Mouse (Mus musculus) right cerebral cortex, postnatal 36 days (tissue): ENCODE results near the gene Nfatc3.

Experiments used
- DNase-seq, 2 experiments: peaks; one replicate each; pipeline ENCODE4 v3.0.0; 2022; ENCODE audit warnings: low spot score in 2 of 2, mixed read lengths in 1 of 2

The Nfatc3 gene

DNA sequence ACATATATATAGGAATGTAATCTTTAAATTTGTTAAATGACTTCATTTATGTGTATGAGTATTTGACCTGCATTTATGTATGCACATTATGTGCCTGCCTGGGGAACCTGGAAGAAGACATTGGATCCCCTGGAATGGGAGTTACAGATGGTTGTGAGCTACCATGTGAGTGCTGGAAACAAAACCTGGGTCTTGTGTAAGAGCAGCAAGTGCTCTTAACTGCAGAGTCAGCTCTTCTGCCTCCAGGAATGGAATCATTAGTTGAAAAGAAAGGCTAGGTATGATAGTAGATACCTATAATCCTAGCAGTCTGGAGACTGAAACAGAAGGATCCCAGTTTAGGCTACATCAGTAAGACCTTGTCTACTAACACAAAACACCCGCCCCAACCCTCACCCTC lies 67.4 kb downstream of the Nfatc3 start:
- no peak for DNase-seq

DNA sequence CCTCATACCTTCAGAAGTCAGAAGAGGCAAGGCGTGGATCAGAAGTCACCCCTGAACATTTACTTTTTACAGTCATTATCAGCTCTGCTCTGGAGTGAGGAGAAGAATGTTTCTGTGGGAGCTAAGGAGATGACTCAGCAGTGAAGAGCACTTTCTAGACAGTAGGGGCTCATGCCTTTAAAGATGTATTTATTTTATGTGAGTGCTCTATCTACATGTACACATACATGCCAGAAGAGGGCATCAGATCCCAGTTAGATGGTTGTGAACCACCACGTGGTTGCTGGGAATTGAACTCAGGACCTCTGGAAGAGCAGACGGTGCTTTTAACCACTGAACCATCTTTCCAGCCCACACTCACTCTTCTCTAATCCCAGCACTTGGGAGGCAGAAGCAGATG lies 68.4 kb downstream of the Nfatc3 start:
- DNase-seq = no peak

DNA sequence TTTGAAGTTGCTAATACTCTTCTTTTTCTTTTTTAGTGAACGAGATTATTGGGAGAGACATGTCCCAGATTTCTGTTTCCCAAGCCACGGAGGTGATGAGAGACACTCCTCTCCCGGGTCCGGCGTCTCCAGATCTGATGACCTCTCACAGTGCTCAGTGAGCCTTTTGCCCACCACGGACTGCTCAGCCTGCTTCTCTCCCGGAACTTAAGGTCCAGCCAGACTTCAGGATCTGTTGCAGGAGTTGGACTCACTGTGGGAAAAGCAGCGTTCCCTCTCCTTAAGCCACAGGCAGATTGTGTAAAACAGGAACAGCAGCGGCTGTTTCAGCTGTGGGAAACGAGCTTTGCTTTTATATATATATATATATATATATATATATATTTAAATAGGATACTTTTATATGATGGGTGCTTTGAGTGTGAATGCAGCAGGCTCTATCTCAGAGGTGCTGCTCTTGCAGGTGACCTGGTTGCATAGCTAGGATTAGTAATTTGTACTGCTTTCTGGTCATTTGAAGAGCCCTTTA lies 69.3 kb downstream of the Nfatc3 start:
- no peak for DNase-seq

DNA sequence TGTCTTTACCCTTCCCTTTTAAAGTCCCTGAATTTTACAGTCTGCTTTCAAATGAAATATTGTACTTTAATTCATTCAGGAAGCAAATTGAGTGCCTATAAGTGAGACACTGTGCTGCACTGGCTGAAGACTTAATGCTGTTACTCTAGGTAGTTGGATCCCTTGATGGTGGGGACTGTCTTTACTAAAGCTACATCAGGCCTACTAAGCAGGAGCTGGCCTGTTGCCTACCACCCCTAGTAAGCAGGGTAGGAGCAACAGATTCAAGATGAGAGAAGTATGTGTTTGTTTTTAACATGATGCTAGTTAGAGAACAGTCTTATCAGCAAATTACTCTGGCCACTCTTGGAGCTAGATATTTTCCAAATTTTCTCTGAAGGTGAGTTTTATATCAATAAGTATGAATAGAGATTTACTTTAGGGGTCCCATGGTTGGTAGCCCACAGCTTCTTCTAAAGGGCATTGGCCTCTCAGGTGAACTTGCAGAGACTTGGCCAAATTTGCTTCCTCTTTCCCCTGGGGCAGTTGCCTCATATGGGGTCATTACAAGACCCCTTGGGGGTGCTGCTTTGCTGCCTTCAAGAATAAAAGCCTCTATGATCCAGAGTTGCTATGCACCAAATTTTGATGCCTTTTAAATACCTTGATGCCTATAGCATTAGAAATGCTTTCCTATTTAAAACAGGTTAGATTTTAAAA lies 70.7 kb downstream of the Nfatc3 start:
- no peak for DNase-seq

DNA sequence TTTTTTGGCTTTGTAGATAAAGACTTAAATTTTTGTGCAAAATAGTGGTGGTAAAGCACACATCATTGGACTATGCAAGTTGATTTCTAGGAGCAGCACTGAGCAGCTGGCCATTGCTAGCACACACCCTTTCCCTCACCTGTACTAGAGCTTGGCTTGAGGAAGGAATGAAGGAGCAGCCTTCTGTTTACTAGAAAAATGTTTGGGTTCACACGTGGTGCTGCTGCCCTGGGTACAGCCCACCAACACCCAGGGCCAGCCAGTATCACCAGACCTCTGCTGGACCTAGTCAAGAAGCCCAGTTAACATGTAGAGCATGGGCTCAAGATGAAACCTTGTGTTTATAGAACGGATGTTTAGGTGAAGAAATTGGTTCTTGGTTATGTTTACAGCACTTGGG lies 71.4 kb downstream of the Nfatc3 start:
- no peak for DNase-seq

DNA sequence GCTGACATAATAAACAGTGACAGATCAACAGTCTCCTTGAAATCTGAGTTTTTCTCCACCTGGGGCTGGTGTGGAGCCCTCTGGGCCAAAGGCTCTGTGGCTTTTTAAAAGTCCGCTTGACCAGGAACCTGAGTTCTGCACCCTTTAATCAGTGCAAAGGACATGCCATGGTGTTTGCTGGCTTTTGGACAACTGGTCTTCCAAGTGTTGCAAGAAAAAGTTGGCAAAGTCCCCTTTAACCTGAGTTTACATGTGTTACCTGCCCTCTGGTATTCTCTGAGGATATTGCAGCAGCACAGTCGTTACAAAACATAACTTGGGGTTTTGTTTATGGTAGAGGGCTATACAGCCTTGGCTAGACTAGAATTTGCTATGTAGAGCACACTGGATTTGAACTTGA lies 71.9 kb downstream of the Nfatc3 start:
- no peak for DNase-seq

DNA sequence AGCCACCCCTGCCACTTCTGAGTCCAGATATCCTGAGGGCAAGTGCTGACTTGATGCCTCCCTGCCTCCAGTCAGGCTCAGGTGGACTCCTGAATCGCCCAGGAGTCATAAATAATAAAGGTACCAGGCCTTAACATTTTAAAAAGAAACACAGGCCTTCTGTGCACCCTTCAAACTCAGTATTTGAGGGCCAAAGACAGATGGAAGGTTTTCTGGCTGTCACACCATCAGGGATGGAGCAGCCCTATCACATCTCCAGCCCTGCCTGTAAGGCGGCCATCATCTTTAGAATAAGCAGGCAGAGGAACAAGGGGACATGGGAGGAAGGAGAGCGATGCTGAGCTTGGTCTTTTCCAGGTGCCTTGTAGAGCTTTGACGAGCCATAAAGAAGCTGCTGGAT lies 72.4 kb downstream of the Nfatc3 start:
- no peak for DNase-seq

DNA sequence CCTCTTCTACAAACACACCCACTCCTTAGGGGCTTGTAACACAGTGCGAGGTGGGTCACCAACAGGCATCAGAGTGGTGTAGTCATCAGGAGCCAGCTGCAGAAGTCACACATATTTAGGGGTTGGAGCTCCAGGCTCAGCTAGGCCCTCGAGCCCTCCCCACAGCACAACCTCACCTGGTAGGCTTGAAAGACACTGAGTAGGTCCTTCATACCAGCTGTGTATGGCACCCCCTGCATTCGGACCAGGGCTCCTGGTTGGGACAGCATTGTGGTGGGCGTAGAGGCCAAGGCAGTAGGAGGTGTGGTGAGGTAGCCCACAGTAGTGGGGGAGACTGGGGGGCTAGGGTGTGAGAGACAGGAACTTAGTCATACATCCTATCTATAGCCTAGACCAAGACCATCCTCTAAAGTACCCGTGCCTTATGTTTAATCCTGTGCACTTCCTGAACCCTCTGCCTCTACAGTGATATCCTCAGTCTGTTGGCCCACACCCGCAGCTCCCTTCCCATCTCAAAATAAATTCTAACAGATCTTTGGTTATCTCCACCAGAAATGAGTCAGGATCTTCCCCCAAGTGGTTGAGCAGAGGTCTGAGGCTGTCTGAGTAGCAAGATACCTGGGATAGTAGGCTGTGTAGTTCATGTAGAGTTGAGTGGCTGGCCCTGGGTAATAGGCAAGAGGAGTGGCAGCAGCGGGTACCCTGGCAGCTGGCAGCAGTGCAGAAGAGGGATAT lies 73.0 kb downstream of the Nfatc3 start:
- no peak for DNase-seq

DNA sequence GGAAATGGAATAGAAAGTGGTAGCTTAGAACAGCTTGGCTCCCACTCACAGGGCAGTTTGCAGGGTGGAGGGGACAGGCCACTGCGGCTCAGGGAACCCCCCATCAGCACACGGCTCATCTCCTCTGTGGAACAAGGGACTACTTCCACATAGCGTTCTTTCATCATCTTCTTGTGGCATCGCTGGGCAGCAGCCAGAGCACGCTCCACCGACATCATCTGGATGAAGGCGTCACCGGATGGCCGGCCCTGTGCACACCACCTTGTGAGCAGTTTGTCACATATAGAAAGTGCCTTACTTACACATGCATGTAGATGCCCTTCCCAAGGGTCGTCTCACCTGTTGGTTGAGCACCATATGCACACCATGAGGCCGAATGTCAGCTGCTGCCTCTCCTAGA lies 73.7 kb downstream of the Nfatc3 start:
- no peak for DNase-seq

DNA sequence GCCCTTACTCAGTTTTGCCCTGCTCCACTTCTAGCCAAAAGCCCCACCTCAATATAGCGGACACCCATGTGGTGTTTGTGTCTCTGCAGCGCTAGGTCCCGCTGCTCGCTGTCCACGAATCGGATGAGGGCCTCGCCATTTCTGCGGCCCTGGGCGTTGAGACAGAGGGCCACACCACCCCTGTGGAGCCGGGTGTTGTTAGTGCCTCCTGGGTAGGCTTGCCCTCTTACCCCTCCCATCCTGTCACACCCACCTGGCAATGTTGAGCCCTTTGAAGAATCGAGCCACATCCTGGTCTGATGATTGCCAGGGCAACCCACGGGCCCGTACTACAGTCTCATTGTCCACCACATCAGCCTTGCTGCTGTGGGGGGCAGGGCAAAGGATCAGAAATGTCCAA lies 74.9 kb downstream of the Nfatc3 start:
- DNase-seq = no peak

DNA sequence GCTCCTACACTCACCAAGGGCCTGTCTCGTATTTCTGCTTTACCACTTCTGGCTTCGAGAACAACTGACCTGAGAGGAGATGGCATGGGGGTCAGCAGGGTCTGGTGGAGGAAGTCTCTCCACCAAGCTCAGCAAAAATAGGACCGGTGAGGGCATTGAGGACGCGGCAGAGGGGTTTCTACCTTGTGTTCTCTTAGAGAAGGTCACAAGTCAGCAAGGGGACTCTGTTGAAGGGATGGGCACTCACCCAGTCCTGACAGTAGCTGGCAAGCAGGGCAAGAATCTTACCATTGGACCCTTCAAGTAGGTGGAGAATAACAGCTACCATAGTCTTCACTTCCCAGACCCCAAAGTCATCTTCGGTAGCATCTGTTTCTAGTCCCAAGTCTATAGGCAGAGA lies 75.3 kb downstream of the Nfatc3 start:
- no peak for DNase-seq

DNA sequence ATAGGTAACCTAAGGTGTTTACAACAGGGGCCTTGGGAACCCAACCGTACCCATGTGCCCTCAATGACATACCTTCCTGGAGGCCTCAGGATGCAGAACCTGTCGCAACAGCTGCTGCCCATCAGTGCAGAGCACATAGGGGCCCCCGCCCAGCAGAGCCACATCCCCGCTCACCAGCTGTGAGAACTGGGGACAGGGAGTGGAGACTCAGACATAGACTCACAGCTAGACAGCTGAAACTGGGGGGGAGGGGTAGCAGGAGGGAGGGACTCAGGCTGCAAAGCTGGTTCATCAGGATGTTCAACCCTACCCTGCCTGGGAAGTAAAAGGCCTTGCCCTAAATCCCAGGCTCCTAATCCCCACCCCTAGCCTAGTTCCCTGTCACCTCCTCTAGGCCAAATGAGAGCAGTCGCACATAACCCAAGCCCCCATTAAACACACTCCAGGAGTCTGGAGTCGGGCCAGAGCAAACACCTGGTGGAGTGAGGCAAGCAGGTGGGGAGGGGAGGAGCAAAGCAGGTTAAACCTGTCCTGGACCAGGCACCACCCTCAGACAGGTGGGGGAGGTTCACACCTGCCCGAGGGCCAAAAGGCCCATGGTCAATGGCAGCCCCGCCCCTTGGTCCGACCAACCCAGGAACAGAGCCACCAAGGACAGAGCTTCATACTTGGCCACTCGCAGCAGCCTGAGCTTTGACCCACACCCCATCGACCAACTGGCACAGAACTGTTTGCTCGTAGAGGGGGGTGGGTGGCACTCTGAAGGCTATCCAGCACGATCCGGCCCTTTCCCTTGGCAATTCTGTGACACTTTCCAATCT lies 76.3 kb downstream of the Nfatc3 start:
- DNase-seq = no peak

DNA sequence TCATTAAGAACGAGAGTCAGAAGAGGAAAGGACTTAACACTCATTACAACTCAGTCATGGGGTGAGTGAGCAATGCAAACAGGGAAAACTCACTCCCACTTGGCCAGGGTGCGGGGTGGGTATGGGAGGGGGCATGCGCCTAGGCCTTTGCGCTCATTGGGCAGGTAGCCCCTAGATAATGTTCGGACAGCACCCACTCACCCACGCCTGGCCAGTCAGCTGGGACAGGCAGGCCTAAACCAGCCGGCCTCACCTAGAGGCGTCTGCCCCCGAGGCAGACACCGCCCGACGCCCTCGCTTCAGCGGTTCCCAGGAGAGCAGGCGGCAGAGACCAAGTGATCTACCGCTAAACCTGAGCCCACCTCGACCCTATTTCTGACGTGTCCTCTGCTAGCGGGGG lies 77.0 kb downstream of the Nfatc3 start:
- no peak for DNase-seq

DNA sequence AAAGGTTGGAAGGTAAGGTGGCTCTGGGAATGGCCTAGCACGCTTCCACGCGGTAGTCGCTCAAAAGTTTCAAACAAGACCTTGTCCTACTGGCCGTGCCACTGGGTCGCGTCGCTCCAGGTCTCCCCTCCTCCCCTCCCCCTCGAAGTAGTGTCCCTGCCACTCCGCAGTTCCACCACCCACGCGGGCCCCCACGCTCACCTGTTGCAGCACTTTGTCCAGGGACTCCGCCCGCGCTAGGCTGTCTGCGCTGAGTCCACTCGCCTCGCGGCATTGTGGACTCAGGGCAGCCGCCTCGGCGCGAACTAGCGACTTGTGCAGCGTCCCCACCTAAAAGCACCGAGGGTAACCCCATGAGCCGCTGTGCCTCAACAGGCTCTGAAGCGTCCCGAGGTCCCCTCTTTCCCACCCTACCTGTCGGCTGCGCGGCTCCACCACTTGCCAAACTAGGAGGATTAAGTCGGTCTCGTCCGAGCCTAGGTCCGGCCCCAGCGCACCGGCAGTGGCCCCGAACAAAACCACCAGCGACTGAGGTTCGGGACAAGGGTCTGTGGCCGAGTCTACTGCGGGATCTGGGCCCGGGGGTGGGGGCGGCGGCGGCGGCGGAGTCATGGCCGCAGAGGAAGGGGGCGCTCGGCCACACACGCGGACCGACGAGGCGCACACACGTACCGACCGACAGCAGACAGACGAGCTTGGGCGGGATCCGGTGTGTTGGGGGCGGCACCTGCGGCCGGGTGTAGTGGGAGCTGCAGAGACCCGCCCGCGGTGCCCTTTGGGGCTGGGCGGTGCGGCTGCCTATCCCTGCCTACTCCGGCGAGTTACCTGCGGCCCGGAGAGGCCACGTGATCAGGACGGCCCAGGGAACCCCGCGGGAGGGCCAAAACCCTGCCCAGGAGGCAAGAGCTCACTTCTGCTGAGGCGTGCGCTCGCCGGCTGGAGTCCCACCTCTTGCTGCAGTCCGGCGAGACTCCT lies 77.8 kb downstream of the Nfatc3 start, which contains the start of gene Esrp2:
Gene Esrp2, minus strand, starts transcription at position 819 of the 975 bp plus-strand sequence.
- no peak for DNase-seq

DNA sequence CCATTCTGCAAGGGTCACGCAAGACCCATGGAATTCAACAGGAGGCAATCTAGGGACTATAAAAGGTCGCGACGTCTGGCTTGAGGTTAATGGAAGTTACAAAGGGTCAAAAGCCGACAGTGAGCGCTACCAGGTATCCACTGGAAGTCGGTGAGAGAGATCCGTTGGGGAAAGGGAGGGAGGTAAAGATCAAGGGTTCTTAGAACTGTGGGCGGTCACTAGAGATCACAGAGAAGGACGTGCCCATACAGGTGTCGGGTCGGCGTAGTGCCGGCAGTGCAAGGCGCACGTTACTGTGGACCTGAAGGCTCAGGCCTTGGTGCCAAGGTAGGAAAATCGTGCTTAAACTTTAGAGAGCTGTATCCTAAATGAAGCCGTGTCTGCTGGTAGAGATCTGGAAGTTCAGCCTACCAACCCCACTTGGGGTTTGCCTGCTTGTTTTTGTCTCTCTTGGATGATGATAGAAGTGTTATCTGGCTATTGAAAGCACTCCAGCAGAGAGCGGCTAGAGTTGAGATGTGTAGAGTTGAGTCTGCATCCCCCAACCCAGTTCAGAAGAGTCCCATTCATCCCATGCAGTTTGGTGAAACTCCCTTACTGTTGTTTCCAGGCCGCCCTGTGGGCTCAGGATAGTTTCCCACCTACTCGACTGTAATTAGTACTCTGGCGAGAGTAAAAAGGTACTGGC lies 78.7 kb downstream of the Nfatc3 start:
- DNase-seq = no peak

DNA sequence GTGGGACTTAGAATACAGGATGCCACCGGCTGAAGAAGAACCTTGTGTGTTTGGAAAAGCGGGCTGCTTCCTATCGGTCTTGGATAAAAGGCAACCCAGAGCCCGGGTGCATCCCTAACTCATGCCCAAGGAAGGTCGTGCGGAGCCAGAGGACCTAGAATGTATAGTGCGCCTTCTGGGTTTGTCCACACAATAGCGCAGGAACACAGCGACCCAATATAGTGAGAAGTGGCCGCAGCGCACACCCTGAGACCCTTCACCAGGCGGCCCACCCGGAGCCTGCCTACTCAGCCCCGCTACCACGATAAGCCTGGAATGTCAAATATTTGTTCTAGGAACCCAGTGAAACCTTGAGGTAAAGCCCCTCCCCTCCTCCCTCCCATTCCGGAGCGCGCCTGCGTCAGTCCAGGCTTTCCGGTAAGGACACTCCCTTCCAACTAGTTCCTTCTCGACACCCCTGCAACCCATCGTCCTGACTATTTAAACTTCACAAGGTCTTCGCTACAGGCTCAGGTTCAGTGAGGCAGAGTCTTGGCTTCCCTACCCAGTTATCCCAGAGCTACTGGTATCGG lies 79.4 kb downstream of the Nfatc3 start:
- DNase-seq = no peak

DNA sequence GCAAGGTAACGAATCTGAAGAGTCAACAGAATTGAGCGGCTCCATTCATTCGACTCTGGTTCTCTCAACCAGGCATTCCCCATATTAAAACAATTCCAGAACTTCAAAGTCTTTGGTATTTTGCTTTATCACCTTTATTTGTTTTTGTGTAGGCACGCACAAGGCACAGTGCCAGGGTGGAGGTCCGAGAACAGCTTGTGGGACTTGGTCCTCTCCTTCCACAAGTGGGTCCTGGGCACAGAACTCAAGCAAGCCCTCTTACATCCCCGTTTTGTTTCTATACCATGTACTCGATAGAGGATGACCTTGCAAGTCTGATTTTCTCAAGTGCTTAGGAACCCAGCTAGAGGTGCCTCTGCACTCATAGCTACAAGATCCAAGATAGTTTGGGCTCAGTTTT lies 80.0 kb downstream of the Nfatc3 start:
- no peak for DNase-seq

DNA sequence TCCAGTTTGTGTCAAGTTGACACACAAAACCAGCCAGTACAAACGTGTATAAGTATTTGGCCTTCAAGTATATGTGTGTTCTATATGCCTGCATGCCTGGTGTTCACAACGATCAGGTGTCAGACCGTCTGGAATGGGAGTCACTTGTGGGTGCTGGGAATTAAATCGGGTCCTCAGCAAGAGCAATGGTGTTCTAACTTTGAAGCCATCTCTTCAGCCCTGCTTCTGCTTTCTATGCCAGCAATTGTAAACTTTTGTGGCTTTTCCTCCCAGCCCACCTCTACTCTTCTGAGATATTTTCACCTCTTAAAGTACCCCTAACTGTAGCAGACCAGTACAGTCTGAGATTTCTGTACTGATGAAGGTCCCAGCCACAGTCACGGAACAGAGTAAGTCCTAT lies 81.6 kb downstream of the Nfatc3 start:
- DNase-seq = no peak

DNA sequence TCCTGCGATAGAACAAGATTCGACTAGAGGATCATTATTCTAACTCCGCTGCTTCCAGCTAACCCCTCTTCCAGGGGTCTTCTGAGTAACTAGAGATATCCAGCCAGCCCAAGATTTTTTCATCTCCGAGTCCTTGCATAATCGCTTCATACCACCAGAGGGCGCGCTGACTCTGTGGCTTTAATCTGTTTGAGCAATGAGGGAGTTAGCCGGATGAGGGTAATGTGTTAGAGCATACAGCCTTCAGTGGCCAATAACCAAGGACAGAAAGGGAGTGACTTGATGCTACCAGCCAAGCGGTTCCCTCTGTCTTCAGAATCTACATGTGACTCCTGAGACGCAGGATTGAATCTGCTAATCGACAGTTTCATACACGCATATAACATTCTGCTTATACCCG lies 82.1 kb downstream of the Nfatc3 start:
- peak; percentile 57 to 68 for DNase-seq

DNA sequence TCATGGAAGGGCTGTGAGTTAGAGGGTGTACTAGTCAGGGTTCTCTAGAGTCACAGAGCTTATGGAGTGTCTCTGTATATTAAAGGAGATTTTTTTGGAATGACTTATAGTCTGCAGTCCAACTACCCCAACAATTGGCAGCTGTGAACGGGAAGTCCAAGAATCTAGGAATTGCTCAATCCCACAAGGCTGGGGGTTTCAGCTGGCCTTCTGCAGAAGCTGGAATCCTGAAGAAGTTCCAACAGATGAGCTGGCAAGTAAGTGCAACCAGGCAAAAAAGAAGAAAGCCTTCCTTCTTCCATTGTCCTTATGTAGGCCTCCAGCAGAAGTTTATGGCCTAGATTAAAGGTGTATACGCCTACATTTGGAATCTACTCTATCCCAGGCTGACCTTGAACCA lies 86.7 kb downstream of the Nfatc3 start:
- no peak for DNase-seq
